Mouse (Mus musculus): ENCODE data around the gene Ttll12.

GRCm38 (mm10) chr15:83626142-83626645, 31.2 kb upstream of the Ttll12 start:
- no peak for TF ChIP-seq POLR2A (IDR thresholded peaks at IDR 0.05; ENCODE audit: low read depth, low read length)
- no peak for TF ChIP-seq ZC3H11A (IDR thresholded peaks at IDR 0.05; ENCODE audit: low read depth, low read length)
- no peak for TF ChIP-seq RCOR1 (conservative IDR thresholded peaks at IDR 0.05; ENCODE audit: low read depth, low read length)
- TF ChIP-seq USF1 (IDR thresholded peaks at IDR 0.05; ENCODE audit: low read depth, low read length), result no peak
- TF ChIP-seq MAX (IDR thresholded peaks at IDR 0.05; ENCODE audit: low read length), result no peak
- TF ChIP-seq CTCF (conservative IDR thresholded peaks at IDR 0.05 in 1 of 2, IDR thresholded peaks at IDR 0.05 in 1 of 2; ENCODE audit: low read depth in 2 of 2, low read length in 2 of 2), result no peak
- TF ChIP-seq ELF1 (IDR thresholded peaks at IDR 0.05; ENCODE audit: low read depth, low read length), result no peak
- no peak for TF ChIP-seq KAT2A (IDR thresholded peaks at IDR 0.05; ENCODE audit: insufficient replicate concordance, low read length)
- no peak for TF ChIP-seq MAFK (IDR thresholded peaks at IDR 0.05; ENCODE audit: insufficient replicate concordance, low read length)
